ENCODE assay signal across 8 mouse cellular contexts in the genomic region with DNA sequence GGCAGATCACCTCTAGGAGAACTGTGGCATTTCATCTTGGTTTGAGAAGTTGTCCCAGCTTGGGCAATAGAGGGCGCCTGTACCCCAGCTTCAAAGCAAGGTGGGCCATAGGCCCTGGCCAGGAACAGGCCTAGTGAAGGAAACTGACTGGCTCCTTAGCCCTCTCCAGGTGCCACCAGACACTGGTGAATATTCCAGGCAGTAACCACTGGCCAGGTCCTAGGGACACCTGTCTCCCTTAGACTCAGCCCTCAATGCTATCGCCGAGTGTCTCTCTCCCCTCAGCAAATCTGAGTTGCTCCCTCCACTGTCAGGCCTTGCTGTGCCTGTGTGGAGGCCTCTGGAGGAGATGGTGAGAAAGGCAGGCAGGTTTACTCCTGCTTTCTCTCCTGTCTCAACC.
A peak's percentile ranks its signal among the peaks of the same experiment; 100 is the strongest.
DNase-seq lines count a peak whose midpoint lies in the region; ATAC-seq lines count a peak whose summit lies in the region.
"Had no signal": no experiment of that assay in that cellular context is flagged by ENCODE, and none has a peak within 500 bp of the region (broad histone marks: within the 10 kb centered on the region; RNA-seq: fewer than 3 reads in every experiment).

No protein-coding gene starts in this region.

- peaks cover 72% of the 10 kb centered on the region for H3K27me3 ChIP-seq in forebrain, embryonic 12.5 days
- H3K27me3 ChIP-seq in hindbrain, embryonic 16.5 days (replicated peaks; ENCODE audit: control insufficient read depth, insufficient read depth, low read length): peaks cover 8% of the 10 kb centered on the region
- H3K27me3 ChIP-seq: liver, embryonic 15.5 days had no signal

- WGBS in forebrain, embryonic 12.5 days: 14% methylated on average over 3 of the region's 3 CpGs
- 26% methylated on average over 3 of the region's 3 CpGs for WGBS in hindbrain, embryonic 16.5 days

- H3K27ac ChIP-seq in forebrain, embryonic 12.5 days: no peak overlapping the region
- no peak overlapping the region for H3K27ac ChIP-seq in hindbrain, embryonic 16.5 days (ENCODE audit: low read depth, low read length)
- H3K27ac ChIP-seq: liver, embryonic 15.5 days had no signal

- no peaks in the 10 kb centered on the region; the same call in 1 of the 2 replicates for H3K36me3 ChIP-seq in forebrain, embryonic 12.5 days (replicated peaks)
- no peaks in the 10 kb centered on the region for H3K36me3 ChIP-seq in hindbrain, embryonic 16.5 days (ENCODE audit: control insufficient read depth, insufficient read depth, low read length)
- H3K36me3 ChIP-seq: liver, embryonic 15.5 days had no signal

- peak; percentile 80 for ATAC-seq in forebrain, embryonic 12.5 days (ENCODE audit: low FRiP score)
- peak; percentile 74; the same call in 1 of the 2 replicates for ATAC-seq in hindbrain, embryonic 16.5 days

- H3K9me3 ChIP-seq in forebrain, embryonic 12.5 days: no peaks in the 10 kb centered on the region
- H3K9me3 ChIP-seq in hindbrain, embryonic 16.5 days (ENCODE audit: control insufficient read depth, low read length): no peaks in the 10 kb centered on the region
- H3K9me3 ChIP-seq: liver, embryonic 15.5 days had no signal

- no peak overlapping the region for H3K4me2 ChIP-seq in forebrain, embryonic 12.5 days
- H3K4me2 ChIP-seq in hindbrain, embryonic 16.5 days (ENCODE audit: low read length): no peak overlapping the region
- H3K4me2 ChIP-seq: liver, embryonic 15.5 days had no signal

- DNase-seq in 3T3-L1 (ENCODE audit: low read depth, low spot score) (peak; percentile 9), NIH3T3 (ENCODE audit: low read depth) (peak; percentile 70)
- DNase-seq in layer of hippocampus, postnatal 36 days: peak; percentile 50 to 53
- peak; percentile 43 for DNase-seq in mesoderm, embryonic 11.5 days (ENCODE audit: low read depth, low spot score)
- DNase-seq in urinary bladder, postnatal 25 days (ENCODE audit: low spot score): peak; percentile 16

- no peak overlapping the region for H3K9ac ChIP-seq in forebrain, embryonic 12.5 days
- no peak overlapping the region for H3K9ac ChIP-seq in hindbrain, embryonic 16.5 days (ENCODE audit: low read depth, low read length)
- H3K9ac ChIP-seq: liver, embryonic 15.5 days had no signal

- H3K4me1 ChIP-seq in forebrain, embryonic 12.5 days: peaks cover 5% of the 10 kb centered on the region; the same call in 1 of the 2 replicates
- H3K4me1 ChIP-seq in hindbrain, embryonic 16.5 days (ENCODE audit: control insufficient read depth, insufficient read depth, low read depth, low read length): peaks cover 5% of the 10 kb centered on the region; the same call in 1 of the 2 replicates
- H3K4me1 ChIP-seq: liver, embryonic 15.5 days had no signal

- H3K4me3 ChIP-seq in forebrain, embryonic 12.5 days (replicated peaks): no peak overlapping the region
- H3K4me3 ChIP-seq in hindbrain, embryonic 16.5 days (ENCODE audit: low read length): no peak overlapping the region
- H3K4me3 ChIP-seq: liver, embryonic 15.5 days had no signal

Comparison
In these comparisons a context has a peak if more than half of its experiments do, and no peak if none do; other contexts are left out.
1. DNase-seq: peak in every context shown above with its lines; median percentile 70 in NIH3T3; 52 in layer of hippocampus, postnatal 36 days; 43 in mesoderm, embryonic 11.5 days; 16 in urinary bladder, postnatal 25 days; 9 in 3T3-L1.